Mouse (Mus musculus) retina, embryonic 14.5 days (tissue): ENCODE measurements at regions not wholly inside any gene's neighbourhood (a gene's known extent, or its start where the extent isn't known, plus 50 kb on each side); places are given as distances from the start of the nearest gene placed in this dataset.
A peak's percentile ranks its signal among the peaks of the same experiment; 100 is the strongest.

Source experiments
- DNase-seq: peaks from one replicate; pipeline ENCODE4 v3.0.0-alpha.2; 2015; ENCODE audit warnings: low spot score

- no peak for DNase-seq
These were observed 332.6 kb upstream of the Gm21961 start for GRCm38 (mm10) chr15:65347277-65347676.

- no peak for DNase-seq
These were observed 327.8 kb upstream of the Gm21961 start for GRCm38 (mm10) chr15:65342501-65342900.

GRCm38 (mm10) chr15:65334076-65334475 lies 319.4 kb upstream of the Gm21961 start:
- no peak for DNase-seq

- no peak for DNase-seq
These were observed 293.4 kb upstream of the Gm21961 start for GRCm38 (mm10) chr15:65308066-65308465.

GRCm38 (mm10) chr15:65258816-65259215 lies 244.1 kb upstream of the Gm21961 start:
- no peak for DNase-seq

GRCm38 (mm10) chr15:65222504-65222903 lies 207.8 kb upstream of the Gm21961 start:
- DNase-seq = no peak

GRCm38 (mm10) chr15:65217908-65218307 lies 203.2 kb upstream of the Gm21961 start:
- DNase-seq = no peak

- DNase-seq = no peak
These were observed 181.6 kb upstream of the Gm21961 start for GRCm38 (mm10) chr15:65196307-65196706.

DNA sequence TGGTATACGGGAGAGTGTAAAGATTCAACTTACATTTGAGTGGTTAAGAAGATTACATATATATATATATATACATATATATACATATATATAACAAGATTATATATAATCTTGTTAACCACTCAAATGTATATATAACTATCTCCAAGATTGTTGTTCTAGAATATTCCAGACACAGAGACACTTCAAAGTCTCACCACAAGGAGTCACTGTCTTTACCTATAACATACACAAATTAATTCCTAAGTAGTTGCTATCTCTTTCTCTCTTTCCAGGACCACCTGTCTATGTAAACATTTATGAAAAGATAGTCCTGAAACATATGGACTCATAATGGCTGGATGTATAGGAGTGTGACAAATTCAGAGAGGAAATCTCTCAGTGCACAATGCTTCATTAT lies 178.9 kb upstream of the Gm21961 start:
- peak; percentile 3 for DNase-seq
